Mouse (Mus musculus) monocyte, adult 2 months (primary cell): ENCODE measurements around the gene Frmd5.

Source experiments
- DNase-seq, 2 experiments: peaks; one replicate each; pipeline ENCODE4 v3.0.0; 2022; ENCODE audit warnings: low spot score in 2 of 2, low read depth in 1 of 2

The Frmd5 gene

GRCm38 (mm10) chr2:121764851-121765250 lies 42.0 kb downstream of the Frmd5 start:
- DNase-seq, result no peak

- no peak for DNase-seq
Measured at GRCm38 (mm10) chr2:121761861-121762260, 45.0 kb downstream of the Frmd5 start.

- DNase-seq, result no peak
Measured at GRCm38 (mm10) chr2:121761281-121761795, 45.5 kb downstream of the Frmd5 start.

- no peak for DNase-seq
Measured at GRCm38 (mm10) chr2:121760646-121761045, 46.2 kb downstream of the Frmd5 start.

- peak in 1 of 2 experiments; percentile 2 for DNase-seq
Measured at GRCm38 (mm10) chr2:121758258-121758657, 48.6 kb downstream of the Frmd5 start.

GRCm38 (mm10) chr2:121756336-121756735 lies 50.6 kb downstream of the Frmd5 start:
- no peak for DNase-seq

- no peak for DNase-seq
Measured at GRCm38 (mm10) chr2:121755056-121755455, 51.8 kb downstream of the Frmd5 start.

GRCm38 (mm10) chr2:121750121-121750520 lies 56.8 kb downstream of the Frmd5 start:
- no peak for DNase-seq

- no peak for DNase-seq
Measured at GRCm38 (mm10) chr2:121741151-121741550, 65.7 kb downstream of the Frmd5 start.

GRCm38 (mm10) chr2:121739410-121739809 lies 67.5 kb downstream of the Frmd5 start:
- DNase-seq, result no peak

GRCm38 (mm10) chr2:121733426-121733825 lies 73.5 kb downstream of the Frmd5 start:
- DNase-seq, result no peak

GRCm38 (mm10) chr2:121730486-121730885 lies 76.4 kb downstream of the Frmd5 start:
- DNase-seq, result no peak

- DNase-seq, result no peak
Measured at GRCm38 (mm10) chr2:121728907-121729575, 77.8 kb downstream of the Frmd5 start.

GRCm38 (mm10) chr2:121724866-121725265 lies 82.0 kb downstream of the Frmd5 start:
- DNase-seq, result no peak

- no peak for DNase-seq
Measured at GRCm38 (mm10) chr2:121723796-121724195, 83.1 kb downstream of the Frmd5 start.

- DNase-seq, result no peak
Measured at GRCm38 (mm10) chr2:121719000-121719399, 87.9 kb downstream of the Frmd5 start.

GRCm38 (mm10) chr2:121717133-121717532 lies 89.8 kb downstream of the Frmd5 start:
- no peak for DNase-seq

- DNase-seq, result no peak
Measured at GRCm38 (mm10) chr2:121713567-121713966, 93.3 kb downstream of the Frmd5 start.

- DNase-seq, result no peak
Measured at GRCm38 (mm10) chr2:121711748-121712384, 95.0 kb downstream of the Frmd5 start.

GRCm38 (mm10) chr2:121709096-121709495 lies 97.8 kb downstream of the Frmd5 start:
- DNase-seq, result no peak

GRCm38 (mm10) chr2:121707461-121707860 lies 99.4 kb downstream of the Frmd5 start:
- DNase-seq, result no peak

GRCm38 (mm10) chr2:121705756-121706155 lies 101.1 kb downstream of the Frmd5 start:
- no peak for DNase-seq

GRCm38 (mm10) chr2:121699331-121699730 lies 107.6 kb downstream of the Frmd5 start:
- DNase-seq, result no peak
